Mouse (Mus musculus): ENCODE results near the gene Mrgprh. TPM values are rescaled to one million over a fixed set of nuclear protein-coding genes. Genes with fewer than 3 reads are reported as not detected.

Gene Mrgprh
- polyA plus RNA-seq, 1 experiment from 2014 or later = 0.10 TPM

- no peak overlapping the region for H3K9ac ChIP-seq (ENCODE audit: low read depth, low read length)
- no peak overlapping the region for H3K4me3 ChIP-seq (ENCODE audit: low read depth, low read length)
- no peak overlapping the region for H3K27ac ChIP-seq (ENCODE audit: low read depth, low read length)
- H3K36me3 ChIP-seq (ENCODE audit: control insufficient read depth, insufficient read depth, low read length) = no peaks in the 10 kb centered on the region
- no peak overlapping the region for H3K4me2 ChIP-seq
- ATAC-seq (replicated peaks; ENCODE audit: insufficient number of reproducible peaks, low FRiP score, low TSS enrichment) = no peak
- no peaks in the 10 kb centered on the region for H3K9me3 ChIP-seq (replicated peaks; ENCODE audit: control insufficient read depth, low read length)
- H3K4me1 ChIP-seq (ENCODE audit: control insufficient read depth, insufficient read depth, low read length) = no peaks in the 10 kb centered on the region
- no peaks in the 10 kb centered on the region for H3K27me3 ChIP-seq (ENCODE audit: control insufficient read depth, insufficient read depth, low read length)
- WGBS (ENCODE audit: insufficient replicate concordance) = 85% methylated on average over 4 of the region's 4 CpGs
Measured at GRCm38 (mm10) chr17:12844540-12844939, 31.3 kb upstream of the Mrgprh start.

GRCm38 (mm10) chr17:12845862-12846261, 30.0 kb upstream of the Mrgprh start:
- Histone ChIP-seq H3K9ac (ENCODE audit: low read depth, low read length) (no peak overlapping the region), H3K4me1 (ENCODE audit: control insufficient read depth, insufficient read depth, low read length) (no peaks in the 10 kb centered on the region), H3K4me3 (ENCODE audit: low read depth, low read length) (no peak overlapping the region), H3K27ac (ENCODE audit: low read depth, low read length) (no peak overlapping the region), H3K36me3 (ENCODE audit: control insufficient read depth, insufficient read depth, low read length) (no peaks in the 10 kb centered on the region), H3K27me3 (ENCODE audit: control insufficient read depth, insufficient read depth, low read length) (peaks cover 3% of the 10 kb centered on the region; the same call in 1 of the 2 replicates), H3K4me2 (no peak overlapping the region), H3K9me3 (replicated peaks; ENCODE audit: control insufficient read depth, low read length) (no peaks in the 10 kb centered on the region)
- ATAC-seq (replicated peaks; ENCODE audit: insufficient number of reproducible peaks, low FRiP score, low TSS enrichment) = no peak
- WGBS (ENCODE audit: insufficient replicate concordance) = 42% methylated on average over 5 of the region's 5 CpGs

- Histone ChIP-seq H3K27ac (ENCODE audit: low read depth, low read length) (no peak overlapping the region), H3K36me3 (ENCODE audit: control insufficient read depth, insufficient read depth, low read length) (no peaks in the 10 kb centered on the region), H3K4me2 (no peak overlapping the region), H3K4me1 (ENCODE audit: control insufficient read depth, insufficient read depth, low read length) (no peaks in the 10 kb centered on the region), H3K9me3 (replicated peaks; ENCODE audit: control insufficient read depth, low read length) (no peaks in the 10 kb centered on the region), H3K9ac (ENCODE audit: low read depth, low read length) (no peak overlapping the region), H3K4me3 (ENCODE audit: low read depth, low read length) (no peak overlapping the region), H3K27me3 (ENCODE audit: control insufficient read depth, insufficient read depth, low read length) (peaks cover 3% of the 10 kb centered on the region; the same call in 1 of the 2 replicates)
- 75% methylated on average over 5 of the region's 5 CpGs for WGBS (ENCODE audit: insufficient replicate concordance)
- no peak for ATAC-seq (replicated peaks; ENCODE audit: insufficient number of reproducible peaks, low FRiP score, low TSS enrichment)
Measured at GRCm38 (mm10) chr17:12846474-12846873, 29.4 kb upstream of the Mrgprh start.

GRCm38 (mm10) chr17:12847736-12848135, 28.1 kb upstream of the Mrgprh start:
- H3K9me3 ChIP-seq (replicated peaks; ENCODE audit: control insufficient read depth, low read length) = no peaks in the 10 kb centered on the region
- no peak overlapping the region for H3K27ac ChIP-seq (ENCODE audit: low read depth, low read length)
- no peaks in the 10 kb centered on the region for H3K36me3 ChIP-seq (ENCODE audit: control insufficient read depth, insufficient read depth, low read length)
- no peaks in the 10 kb centered on the region for H3K4me1 ChIP-seq (ENCODE audit: control insufficient read depth, insufficient read depth, low read length)
- ATAC-seq (replicated peaks; ENCODE audit: insufficient number of reproducible peaks, low FRiP score, low TSS enrichment) = no peak
- H3K4me2 ChIP-seq = no peak overlapping the region
- H3K4me3 ChIP-seq (ENCODE audit: low read depth, low read length) = no peak overlapping the region
- 53% methylated on average over 4 of the region's 4 CpGs for WGBS (ENCODE audit: insufficient replicate concordance)
- no peak overlapping the region for H3K9ac ChIP-seq (ENCODE audit: low read depth, low read length)
- peaks cover 3% of the 10 kb centered on the region; the same call in 1 of the 2 replicates for H3K27me3 ChIP-seq (ENCODE audit: control insufficient read depth, insufficient read depth, low read length)

- WGBS (ENCODE audit: insufficient replicate concordance) = 86% methylated on average over 8 of the region's 8 CpGs
- Histone ChIP-seq H3K36me3 (ENCODE audit: control insufficient read depth, insufficient read depth, low read length) (no peaks in the 10 kb centered on the region), H3K4me3 (ENCODE audit: low read depth, low read length) (no peak overlapping the region), H3K27me3 (ENCODE audit: control insufficient read depth, insufficient read depth, low read length) (peaks cover 3% of the 10 kb centered on the region; the same call in 1 of the 2 replicates), H3K4me1 (ENCODE audit: control insufficient read depth, insufficient read depth, low read length) (no peaks in the 10 kb centered on the region), H3K9me3 (replicated peaks; ENCODE audit: control insufficient read depth, low read length) (no peaks in the 10 kb centered on the region), H3K4me2 (no peak overlapping the region), H3K9ac (ENCODE audit: low read depth, low read length) (no peak overlapping the region), H3K27ac (ENCODE audit: low read depth, low read length) (no peak overlapping the region)
- ATAC-seq (replicated peaks; ENCODE audit: insufficient number of reproducible peaks, low FRiP score, low TSS enrichment) = no peak
Measured at GRCm38 (mm10) chr17:12849778-12850382, 26.0 kb upstream of the Mrgprh start.

- H3K36me3 ChIP-seq (ENCODE audit: control insufficient read depth, insufficient read depth, low read length) = no peaks in the 10 kb centered on the region
- no peak overlapping the region for H3K27ac ChIP-seq (ENCODE audit: low read depth, low read length)
- H3K9ac ChIP-seq (ENCODE audit: low read depth, low read length) = no peak overlapping the region
- no peak overlapping the region for H3K4me2 ChIP-seq
- 73% methylated on average over 11 of the region's 11 CpGs for WGBS (ENCODE audit: insufficient replicate concordance)
- H3K9me3 ChIP-seq (replicated peaks; ENCODE audit: control insufficient read depth, low read length) = no peaks in the 10 kb centered on the region
- H3K4me3 ChIP-seq (ENCODE audit: low read depth, low read length) = no peak overlapping the region
- no peaks in the 10 kb centered on the region for H3K4me1 ChIP-seq (ENCODE audit: control insufficient read depth, insufficient read depth, low read length)
- no peak for ATAC-seq (replicated peaks; ENCODE audit: insufficient number of reproducible peaks, low FRiP score, low TSS enrichment)
- peaks cover 3% of the 10 kb centered on the region; the same call in 1 of the 2 replicates for H3K27me3 ChIP-seq (ENCODE audit: control insufficient read depth, insufficient read depth, low read length)
Measured at GRCm38 (mm10) chr17:12851689-12852088, 24.1 kb upstream of the Mrgprh start.

GRCm38 (mm10) chr17:12853821-12854220, 22.0 kb upstream of the Mrgprh start:
- H3K9me3 ChIP-seq (replicated peaks; ENCODE audit: control insufficient read depth, low read length) = no peaks in the 10 kb centered on the region
- H3K36me3 ChIP-seq (ENCODE audit: control insufficient read depth, insufficient read depth, low read length) = no peaks in the 10 kb centered on the region
- H3K4me3 ChIP-seq (ENCODE audit: low read depth, low read length) = no peak overlapping the region
- no peaks in the 10 kb centered on the region for H3K4me1 ChIP-seq (ENCODE audit: control insufficient read depth, insufficient read depth, low read length)
- H3K27ac ChIP-seq (ENCODE audit: low read depth, low read length) = no peak overlapping the region
- no peak overlapping the region for H3K9ac ChIP-seq (ENCODE audit: low read depth, low read length)
- WGBS (ENCODE audit: insufficient replicate concordance) = 80% methylated on average over 2 of the region's 2 CpGs
- H3K4me2 ChIP-seq = no peak overlapping the region
- peaks cover 3% of the 10 kb centered on the region; the same call in 1 of the 2 replicates for H3K27me3 ChIP-seq (ENCODE audit: control insufficient read depth, insufficient read depth, low read length)
- no peak for ATAC-seq (replicated peaks; ENCODE audit: insufficient number of reproducible peaks, low FRiP score, low TSS enrichment)

GRCm38 (mm10) chr17:12854386-12854785, 21.4 kb upstream of the Mrgprh start:
- no peak overlapping the region for H3K9ac ChIP-seq (ENCODE audit: low read depth, low read length)
- H3K4me2 ChIP-seq = no peak overlapping the region
- H3K9me3 ChIP-seq (replicated peaks; ENCODE audit: control insufficient read depth, low read length) = no peaks in the 10 kb centered on the region
- ATAC-seq (replicated peaks; ENCODE audit: insufficient number of reproducible peaks, low FRiP score, low TSS enrichment) = no peak
- H3K36me3 ChIP-seq (ENCODE audit: control insufficient read depth, insufficient read depth, low read length) = no peaks in the 10 kb centered on the region
- H3K27ac ChIP-seq (ENCODE audit: low read depth, low read length) = no peak overlapping the region
- H3K4me1 ChIP-seq (ENCODE audit: control insufficient read depth, insufficient read depth, low read length) = no peaks in the 10 kb centered on the region
- H3K4me3 ChIP-seq (ENCODE audit: low read depth, low read length) = no peak overlapping the region
- peaks cover 3% of the 10 kb centered on the region; the same call in 1 of the 2 replicates for H3K27me3 ChIP-seq (ENCODE audit: control insufficient read depth, insufficient read depth, low read length)
- WGBS (ENCODE audit: insufficient replicate concordance) = 89% methylated on average over 11 of the region's 11 CpGs

GRCm38 (mm10) chr17:12857395-12857794, 18.4 kb upstream of the Mrgprh start:
- no peak for ATAC-seq (replicated peaks; ENCODE audit: insufficient number of reproducible peaks, low FRiP score, low TSS enrichment)
- H3K9me3 ChIP-seq (replicated peaks; ENCODE audit: control insufficient read depth, low read length) = no peaks in the 10 kb centered on the region
- H3K27ac ChIP-seq (ENCODE audit: low read depth, low read length) = no peak overlapping the region
- H3K4me2 ChIP-seq = no peak overlapping the region
- no peaks in the 10 kb centered on the region for H3K36me3 ChIP-seq (ENCODE audit: control insufficient read depth, insufficient read depth, low read length)
- 50% methylated on average over 3 of the region's 3 CpGs for WGBS (ENCODE audit: insufficient replicate concordance)
- no peaks in the 10 kb centered on the region for H3K27me3 ChIP-seq (ENCODE audit: control insufficient read depth, insufficient read depth, low read length)
- H3K9ac ChIP-seq (ENCODE audit: low read depth, low read length) = no peak overlapping the region
- H3K4me1 ChIP-seq (ENCODE audit: control insufficient read depth, insufficient read depth, low read length) = no peaks in the 10 kb centered on the region
- no peak overlapping the region for H3K4me3 ChIP-seq (ENCODE audit: low read depth, low read length)
